Mouse (Mus musculus) neutrophil, adult 83 days (primary cell): ENCODE data around the gene Zfp953. TPM values are rescaled to one million over a fixed set of nuclear protein-coding genes. Genes with fewer than 3 reads are reported as not detected.

Experiments
- total RNA-seq, 2 experiments: library from RNA; stranded (reverse); gene quantifications; one replicate each; pipeline ENCODE4 v1.2.4; 2023

Zfp953 gene
- total RNA-seq = 1 to 10 TPM; 6.1 to 7.3 TPM

GRCm38 (mm10) chr13:67360131-67360744, at the start of gene Zfp953, which contains the start of gene Gm28044:
Gene Zfp953, minus strand, starts transcription at chr13:67360605.
Gene Gm28044, minus strand, starts transcription at chr13:67360536.

GRCm38 (mm10) chr13:67399183-67399903, 38.9 kb upstream of the Zfp953 start, which contains the start of gene Zfp429:
Gene Zfp429, minus strand, starts transcription at chr13:67399819.

DNA sequence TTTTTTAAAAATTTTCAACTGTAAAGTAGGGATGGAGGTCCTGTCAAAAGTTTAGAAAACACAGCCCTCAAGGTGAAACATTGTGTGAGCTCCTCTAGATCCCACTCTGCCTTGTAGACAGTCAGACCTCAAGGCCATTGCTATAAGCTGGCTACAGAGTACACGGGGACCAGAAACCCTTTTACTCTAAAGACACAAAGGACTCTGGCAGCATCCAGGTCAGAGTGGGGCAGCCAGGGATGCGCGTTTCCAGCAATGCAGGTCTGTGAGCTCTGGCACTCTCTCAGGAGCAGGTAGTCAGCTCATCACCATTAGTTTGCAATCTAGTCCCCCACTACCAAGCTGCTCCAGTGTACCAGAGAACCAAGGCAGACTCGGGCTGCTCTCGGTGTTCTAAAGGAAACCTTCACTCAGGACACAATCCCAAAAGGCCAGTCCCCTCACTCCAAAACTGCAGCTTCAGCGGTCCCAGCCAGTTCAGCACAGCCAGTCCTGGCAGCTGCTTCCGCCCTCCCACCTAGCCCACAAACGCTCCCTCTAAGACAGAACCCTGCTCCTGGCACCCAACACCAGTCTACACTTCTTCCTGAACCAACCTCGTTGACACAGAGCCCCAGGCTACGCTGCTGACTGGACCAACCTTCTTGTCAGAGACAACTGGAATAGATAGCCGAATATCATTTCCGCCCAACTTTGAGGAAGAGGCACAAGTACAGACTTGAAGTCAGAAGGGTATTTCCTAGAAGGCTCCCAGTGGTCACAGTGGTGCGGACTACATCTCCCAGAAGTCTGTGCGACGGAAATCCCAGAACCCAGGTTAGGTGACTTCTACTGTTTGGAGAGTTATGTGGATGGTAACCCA, 14.9 kb upstream of the Zfp953 start, which contains the start of the genes Gm28041 and Zfp456:
TSS of gene Gm28041 (minus strand) at position 684 of the 862 bp plus-strand sequence.
TSS of gene Zfp456 (minus strand) at position 761 of the 862 bp plus-strand sequence.

GRCm38 (mm10) chr13:67332019-67332724, 28.2 kb downstream of the Zfp953 start, which contains the start of gene Zfp595:
Gene Zfp595, minus strand, starts transcription at chr13:67332570.

GRCm38 (mm10) chr13:67305822-67306672, 54.4 kb downstream of the Zfp953 start, which contains the start of gene Zfp457:
Gene Zfp457, minus strand, starts transcription at chr13:67306485.

Other genes starting within 250 kb of the Zfp953 start
- gene Rslcan18, start 244.3 kb downstream of the Zfp953 start, total RNA-seq = under 1 TPM; 0.22 to 0.40 TPM
- gene Zfp759, start 238.9 kb downstream of the Zfp953 start, total RNA-seq = 1 to 10 TPM; 2.7 to 3.5 TPM
- 1 to 10 TPM; 1.6 TPM for gene Rsl1, start 187.4 kb downstream of the Zfp953 start, total RNA-seq
- under 1 TPM; 0.73 to 0.77 TPM for gene Zfp455, start 166.1 kb downstream of the Zfp953 start, total RNA-seq
- 1 to 10 TPM; 1.5 to 2.0 TPM for gene Zfp458, start 82.1 kb downstream of the Zfp953 start, total RNA-seq
- gene Zfp457, start 54.1 kb downstream of the Zfp953 start, total RNA-seq = under 1 TPM in 1 of 2 experiments, not detected in 1; 0.46 TPM
- 1 to 10 TPM; 5.3 to 6.4 TPM for gene Zfp595, start 28.0 kb downstream of the Zfp953 start, total RNA-seq
- gene Gm28044, start 69 bp downstream of the Zfp953 start, total RNA-seq = 1 to 10 TPM in 1 of 2 experiments, not detected in 1; 3.0 TPM
- gene Gm28041, start 15.1 kb upstream of the Zfp953 start, total RNA-seq = 1 to 10 TPM in 1 of 2 experiments, under 1 TPM in 1; 0.90 to 1.8 TPM
- 1 to 10 TPM; 1.1 to 1.7 TPM for gene Zfp456, start 15.2 kb upstream of the Zfp953 start, total RNA-seq
- gene Zfp429, start 39.2 kb upstream of the Zfp953 start, total RNA-seq = 1 to 10 TPM; 4.0 to 4.2 TPM
- under 1 TPM; 0.09 to 0.42 TPM for gene Zfp459, start 60.8 kb upstream of the Zfp953 start, total RNA-seq
- gene Zfp874a, start 91.0 kb upstream of the Zfp953 start, total RNA-seq = 1 to 10 TPM; 2.8 to 3.3 TPM
- gene Zfp874b, start 123.7 kb upstream of the Zfp953 start, total RNA-seq = 1 to 10 TPM; 6.6 to 9.1 TPM
- gene Zfp58, start 139.9 kb upstream of the Zfp953 start, total RNA-seq = 1 to 10 TPM; 3.6 to 5.8 TPM
- not detected for gene Gm26965, start 165.5 kb upstream of the Zfp953 start, total RNA-seq
- 10 to 100 TPM; 10.9 to 14.0 TPM for gene Zfp87, start 165.6 kb upstream of the Zfp953 start, total RNA-seq
- gene Zfp748, start 193.2 kb upstream of the Zfp953 start, total RNA-seq = 1 to 10 TPM; 5.7 to 5.9 TPM
- gene Zfp729b, start 249.1 kb upstream of the Zfp953 start, total RNA-seq = 1 to 10 TPM; 8.9 to 9.8 TPM